Mouse (Mus musculus): ENCODE results near the gene Aff4.
A peak's percentile ranks its signal among the peaks of the same experiment; 100 is the strongest.

The Aff4 gene

DNA sequence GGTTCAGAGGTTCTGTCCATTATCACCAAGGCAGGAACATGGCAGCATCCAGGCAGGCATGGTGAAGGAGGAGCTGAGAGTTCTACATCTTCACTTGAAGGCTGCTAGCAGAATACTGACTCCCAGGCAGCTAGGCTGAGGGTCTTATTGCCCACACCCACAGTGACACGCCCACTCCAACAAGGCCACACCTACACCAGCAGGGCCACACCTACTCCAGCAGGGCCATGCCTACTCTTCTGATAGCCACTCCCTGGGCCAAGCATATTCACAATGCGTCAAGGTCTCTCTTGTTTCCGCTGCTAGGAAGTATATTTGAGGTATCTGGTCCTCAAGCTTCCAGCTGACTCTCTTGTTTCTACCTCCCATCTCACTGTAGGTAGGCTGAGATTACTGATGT lies 108.4 kb downstream of the Aff4 start:
- DNase-seq (ENCODE audit: low spot score in 2 of 2), result no peak

DNA sequence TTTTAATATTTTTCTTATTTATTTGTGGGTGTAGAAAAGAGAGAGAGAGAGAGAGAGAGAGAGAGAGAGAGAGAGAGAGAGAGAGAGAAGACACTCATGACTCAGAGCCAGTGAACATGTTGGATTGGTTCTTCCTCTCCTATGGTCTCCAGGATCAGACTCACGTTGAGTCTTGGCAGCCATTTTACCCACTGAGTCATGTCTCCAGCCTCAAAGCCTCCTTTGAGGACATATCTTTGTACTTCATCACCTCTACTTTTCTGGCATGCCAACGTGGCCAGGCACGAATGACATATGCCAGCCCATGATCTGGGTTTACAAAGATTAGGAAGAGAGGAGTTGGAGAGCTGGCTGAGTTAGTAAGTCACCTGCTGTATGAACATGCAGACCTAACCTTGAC lies 109.6 kb downstream of the Aff4 start:
- DNase-seq (ENCODE audit: low spot score in 2 of 2), result no peak

- DNase-seq (ENCODE audit: low spot score in 2 of 2), result no peak
Measured at GRCm38 (mm10) chr11:53461727-53462126, 111.1 kb downstream of the Aff4 start.

DNA sequence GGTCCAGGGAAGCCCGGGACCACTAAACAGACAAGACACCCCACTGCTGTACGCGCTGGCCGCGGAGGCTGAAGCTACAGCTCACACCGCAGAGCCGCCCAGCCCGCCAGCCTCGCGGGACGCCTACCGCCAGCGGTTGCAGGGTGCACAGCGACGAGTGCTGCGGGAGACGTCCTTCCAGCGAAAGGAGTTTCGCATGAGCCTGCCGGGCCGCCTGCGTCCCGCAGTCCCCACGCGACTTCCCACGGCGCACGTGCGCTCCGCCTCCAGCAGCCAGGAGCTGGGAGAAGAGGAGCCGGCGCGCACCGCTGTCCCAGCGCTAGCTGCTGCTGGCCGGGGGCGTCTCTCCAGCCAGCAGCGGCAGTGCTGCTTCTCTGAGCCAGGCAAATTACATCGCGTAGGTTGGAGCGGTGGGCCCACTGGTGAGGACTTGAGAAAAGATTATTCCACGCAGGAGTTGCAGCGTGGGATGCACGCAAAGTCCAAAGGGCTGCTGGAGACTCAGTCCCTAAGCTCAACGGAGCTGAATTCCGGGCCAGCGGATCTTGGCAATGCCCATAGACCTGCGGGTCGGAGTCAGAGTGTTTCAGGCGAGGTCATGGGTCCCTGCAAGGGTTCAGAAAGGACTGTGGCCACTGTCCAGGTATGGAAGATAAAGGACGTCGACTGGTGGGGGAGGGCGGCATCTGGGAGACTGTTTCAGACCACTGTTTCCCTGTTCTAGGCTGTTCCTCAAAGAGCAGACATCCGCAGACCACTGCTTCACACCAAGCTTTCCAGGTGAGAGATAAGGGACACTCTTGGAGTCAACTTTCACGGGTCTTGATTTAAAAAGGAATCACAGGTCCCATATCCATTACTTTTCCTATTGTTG lies 113.2 kb downstream of the Aff4 start:
- peak; percentile 62 to 72 for DNase-seq (ENCODE audit: low spot score in 2 of 2)

- peak; percentile 82 to 87 for DNase-seq (ENCODE audit: low spot score in 2 of 2)
Measured at GRCm38 (mm10) chr11:53466231-53466971, 115.8 kb downstream of the Aff4 start.

DNA sequence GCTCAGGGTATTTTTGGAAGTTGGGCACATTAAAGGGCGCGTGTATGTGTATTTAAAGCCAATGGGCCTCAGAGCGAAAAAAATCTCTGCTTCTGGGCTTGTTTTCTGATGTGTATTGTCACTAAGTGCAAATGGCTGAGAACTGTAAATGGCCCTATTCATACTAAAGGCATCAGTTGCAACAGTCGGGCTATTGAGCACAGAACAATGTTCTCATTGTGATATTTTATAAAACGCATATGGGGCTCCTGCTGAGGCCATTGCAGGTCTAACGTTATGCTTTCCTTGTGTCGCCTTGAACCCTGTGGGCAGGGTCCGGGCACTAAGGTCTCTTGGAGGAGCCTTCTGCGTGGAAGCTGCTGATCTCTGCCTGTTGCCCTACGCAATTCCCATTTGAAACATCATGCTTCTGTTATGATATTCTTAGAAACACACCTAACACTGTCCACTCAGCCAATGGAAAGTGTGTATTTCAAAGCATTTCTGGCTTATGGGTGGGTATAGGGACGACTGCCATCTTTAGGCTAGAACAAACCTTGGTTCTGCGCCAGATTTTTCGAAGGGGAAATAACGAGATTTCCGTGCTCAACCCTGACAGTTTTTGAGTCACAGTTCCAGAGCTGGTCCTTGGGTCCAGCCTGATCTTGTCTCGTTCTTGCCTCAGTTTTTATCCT lies 118.8 kb downstream of the Aff4 start:
- DNase-seq (ENCODE audit: low spot score in 2 of 2), result no peak

- peak; percentile 95 for DNase-seq (ENCODE audit: low spot score in 2 of 2)
Measured at GRCm38 (mm10) chr11:53469968-53470695, 119.5 kb downstream of the Aff4 start, which contains the start of gene Gm9837. TSS of gene Gm9837 (minus strand) at chr11:53470479.

Measured in frontal cortex, postnatal 36 days (tissue).